Mouse (Mus musculus): ENCODE measurements around the gene Rbm39. TPM values are rescaled to one million over a fixed set of nuclear protein-coding genes. Genes with fewer than 3 reads are reported as not detected.
A peak's percentile ranks its signal among the peaks of the same experiment; 100 is the strongest.

Gene Rbm39
- polyA plus RNA-seq, 1 experiment from 2014 or later, result 698 TPM

DNA sequence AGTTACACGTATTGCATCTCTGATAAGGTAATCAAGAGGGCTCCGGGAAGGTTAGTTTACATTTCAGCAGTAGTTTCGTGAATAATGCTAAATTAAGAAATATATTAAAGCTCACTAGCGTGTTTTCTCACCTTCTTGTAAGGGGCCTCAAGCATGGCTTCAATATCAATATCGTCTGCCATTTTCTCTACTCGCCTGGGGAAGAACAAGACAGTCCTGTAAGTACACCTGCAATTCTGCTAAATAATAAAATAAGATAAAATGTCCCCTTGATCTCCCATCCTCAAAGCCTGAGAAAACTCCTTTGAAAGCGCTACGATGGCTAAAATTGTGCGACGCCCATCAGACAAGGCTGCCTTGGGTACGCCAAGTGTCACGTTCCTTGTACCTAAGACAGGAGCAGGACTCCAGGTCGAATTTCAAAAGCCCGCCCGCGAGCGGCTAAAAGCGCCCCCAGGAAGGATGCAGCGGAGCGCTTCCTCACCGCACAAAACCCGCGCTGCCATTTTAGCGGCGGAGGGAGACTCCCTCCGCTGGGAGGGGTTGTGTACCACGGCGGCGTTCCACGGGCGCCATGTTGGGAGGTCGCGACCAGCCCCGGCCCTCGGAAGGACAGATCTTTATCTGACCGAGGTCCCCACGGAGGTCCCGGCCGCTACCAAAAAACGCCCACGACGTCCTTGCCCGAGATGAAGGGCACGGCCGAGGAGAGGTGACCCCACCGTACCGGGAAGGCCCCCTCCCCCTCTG is 817 bp downstream of the Rbm39 start:
- peaks cover 30% of the 10 kb centered on the region for H3K36me3 ChIP-seq
- H3K9me3 ChIP-seq, result no peaks in the 10 kb centered on the region
- peak overlapping the region; percentile 97 for H3K27ac ChIP-seq (replicated peaks)
- no peaks in the 10 kb centered on the region for H3K27me3 ChIP-seq
- H3K9ac ChIP-seq (replicated peaks), result peak overlapping the region; percentile 100
- H3K4me2 ChIP-seq (replicated peaks), result peak overlapping the region; percentile 88
- peak; percentile 16; the same call in 1 of the 2 replicates for ATAC-seq (ENCODE audit: low FRiP score, low read depth)
- 2% methylated on average over 47 of the region's 47 CpGs for WGBS
- H3K4me1 ChIP-seq, result peaks cover 22% of the 10 kb centered on the region
- peak overlapping the region; percentile 99 for H3K4me3 ChIP-seq

DNA sequence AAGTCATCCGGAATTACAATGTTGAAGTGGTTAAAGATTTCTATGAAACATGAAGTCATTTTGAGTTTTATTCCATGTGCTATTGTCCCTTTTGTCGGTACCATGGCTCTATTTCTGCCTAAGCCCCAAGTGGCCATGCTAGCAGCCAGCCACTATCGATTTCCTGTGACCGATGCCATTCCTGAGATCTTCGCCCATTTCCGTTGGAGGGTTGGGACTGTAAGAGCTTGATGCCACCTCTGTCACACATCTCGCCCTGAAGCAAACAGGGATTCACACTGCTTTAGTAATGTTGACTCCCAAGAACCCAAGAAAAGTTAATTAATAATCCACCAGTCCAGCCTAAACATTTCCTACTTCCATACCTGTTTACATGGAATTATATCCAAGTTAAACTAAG is 2.4 kb downstream of the Rbm39 start:
- no peaks in the 10 kb centered on the region for H3K9me3 ChIP-seq
- no peak overlapping the region for H3K9ac ChIP-seq (replicated peaks)
- peak overlapping the region; percentile 88 for H3K4me2 ChIP-seq (replicated peaks)
- H3K27me3 ChIP-seq, result no peaks in the 10 kb centered on the region
- H3K4me1 ChIP-seq, result peaks cover 22% of the 10 kb centered on the region
- H3K36me3 ChIP-seq, result peaks cover 39% of the 10 kb centered on the region
- H3K27ac ChIP-seq (replicated peaks), result no peak overlapping the region
- no peak overlapping the region for H3K4me3 ChIP-seq
- ATAC-seq (ENCODE audit: low FRiP score, low read depth), result no peak
- WGBS, result 82% methylated on average over 7 of the region's 7 CpGs

- Histone ChIP-seq H3K9ac (replicated peaks) (no peak overlapping the region), H3K4me3 (no peak overlapping the region), H3K4me2 (replicated peaks) (0 out of 2 replicates have a peak overlapping the region, but pooled peaks have one; percentile 17), H3K36me3 (peaks cover 43% of the 10 kb centered on the region), H3K4me1 (peaks cover 22% of the 10 kb centered on the region), H3K9me3 (no peaks in the 10 kb centered on the region), H3K27ac (replicated peaks) (no peak overlapping the region), H3K27me3 (no peaks in the 10 kb centered on the region)
- WGBS, result 92% methylated on average over 6 of the region's 6 CpGs
- no peak for ATAC-seq (ENCODE audit: low FRiP score, low read depth)
These were observed 3.0 kb downstream of the Rbm39 start for GRCm38 (mm10) chr2:156177079-156177478.

DNA sequence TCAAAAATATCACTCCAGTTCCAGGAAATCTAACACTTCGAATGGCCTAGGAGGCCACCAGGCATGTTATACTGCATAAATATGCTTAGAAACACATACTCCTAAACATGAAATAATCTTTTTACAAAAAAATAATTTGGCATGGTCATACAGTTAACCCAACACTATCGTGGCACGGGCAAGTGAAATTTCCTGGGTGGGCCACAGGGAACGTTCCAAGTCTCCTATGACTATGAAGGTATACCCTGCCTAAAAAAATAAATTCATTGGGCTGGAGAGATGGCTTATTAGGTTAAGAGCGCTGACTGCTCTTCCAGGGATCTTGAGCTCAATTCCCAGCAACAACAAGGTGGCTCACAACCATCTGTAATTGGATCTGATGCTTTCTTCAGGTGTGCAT is 13.5 kb downstream of the Rbm39 start:
- Histone ChIP-seq H3K9me3 (no peaks in the 10 kb centered on the region), H3K4me1 (no peaks in the 10 kb centered on the region), H3K36me3 (peaks cover 87% of the 10 kb centered on the region), H3K27me3 (no peaks in the 10 kb centered on the region), H3K27ac (replicated peaks) (no peak overlapping the region), H3K4me3 (no peak overlapping the region), H3K9ac (replicated peaks) (no peak overlapping the region), H3K4me2 (replicated peaks) (no peak overlapping the region)
- WGBS, result 96% methylated on average over 5 of the region's 5 CpGs
- no peak for ATAC-seq (ENCODE audit: low FRiP score, low read depth)

DNA sequence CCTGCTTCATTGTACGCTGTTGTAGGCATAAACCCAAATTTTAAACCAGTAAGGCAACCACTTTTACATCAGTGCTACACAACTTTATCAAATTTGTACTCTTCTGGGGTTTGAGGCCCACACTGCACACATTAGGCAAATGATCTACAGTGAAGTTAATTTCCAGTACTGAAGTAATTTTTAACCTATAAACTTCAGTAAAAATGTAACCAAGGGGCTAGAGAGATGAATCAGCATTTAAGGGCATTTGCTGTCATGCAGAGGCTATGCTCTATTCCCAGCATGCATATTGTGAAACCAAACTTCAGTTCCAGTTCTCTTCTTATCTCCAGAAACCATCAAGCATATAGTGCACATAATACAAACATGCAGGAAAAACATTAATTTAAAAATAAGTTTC is 14.6 kb downstream of the Rbm39 start:
- H3K9ac ChIP-seq (replicated peaks), result no peak overlapping the region
- no peaks in the 10 kb centered on the region for H3K4me1 ChIP-seq
- H3K4me2 ChIP-seq (replicated peaks), result no peak overlapping the region
- no peaks in the 10 kb centered on the region for H3K27me3 ChIP-seq
- no peak for ATAC-seq (ENCODE audit: low FRiP score, low read depth)
- H3K27ac ChIP-seq (replicated peaks), result no peak overlapping the region
- peaks cover 83% of the 10 kb centered on the region for H3K36me3 ChIP-seq
- 100% methylated on average over 1 of the region's 1 CpGs for WGBS
- no peaks in the 10 kb centered on the region for H3K9me3 ChIP-seq
- H3K4me3 ChIP-seq, result no peak overlapping the region

GRCm38 (mm10) chr2:156151538-156151937 is 28.5 kb downstream of the Rbm39 start:
- no peaks in the 10 kb centered on the region for H3K27me3 ChIP-seq
- no peak overlapping the region for H3K9ac ChIP-seq (replicated peaks)
- H3K9me3 ChIP-seq, result no peaks in the 10 kb centered on the region
- H3K27ac ChIP-seq (replicated peaks), result no peak overlapping the region
- peaks cover 76% of the 10 kb centered on the region for H3K36me3 ChIP-seq
- H3K4me3 ChIP-seq, result no peak overlapping the region
- no peak overlapping the region for H3K4me2 ChIP-seq (replicated peaks)
- no peak for ATAC-seq (ENCODE audit: low FRiP score, low read depth)
- H3K4me1 ChIP-seq, result no peaks in the 10 kb centered on the region

- ATAC-seq (ENCODE audit: low FRiP score, low read depth), result no peak
- Histone ChIP-seq H3K27ac (replicated peaks) (no peak overlapping the region), H3K36me3 (peaks cover 48% of the 10 kb centered on the region), H3K9me3 (no peaks in the 10 kb centered on the region), H3K4me2 (replicated peaks) (no peak overlapping the region), H3K4me1 (peaks cover 13% of the 10 kb centered on the region), H3K27me3 (no peaks in the 10 kb centered on the region), H3K4me3 (no peak overlapping the region), H3K9ac (replicated peaks) (no peak overlapping the region)
- WGBS, result 93% methylated on average over 3 of the region's 3 CpGs
These were observed 32.6 kb downstream of the Rbm39 start for GRCm38 (mm10) chr2:156147316-156147915.

GRCm38 (mm10) chr2:156146272-156146989 is 33.6 kb downstream of the Rbm39 start:
- 76% methylated on average over 5 of the region's 5 CpGs for WGBS
- H3K9ac ChIP-seq (replicated peaks), result no peak overlapping the region
- no peak overlapping the region for H3K4me3 ChIP-seq
- peaks cover 47% of the 10 kb centered on the region for H3K36me3 ChIP-seq
- H3K4me2 ChIP-seq (replicated peaks), result no peak overlapping the region
- H3K4me1 ChIP-seq, result peaks cover 13% of the 10 kb centered on the region
- H3K27ac ChIP-seq (replicated peaks), result no peak overlapping the region
- H3K27me3 ChIP-seq, result no peaks in the 10 kb centered on the region
- no peak for ATAC-seq (ENCODE audit: low FRiP score, low read depth)
- no peaks in the 10 kb centered on the region for H3K9me3 ChIP-seq

- Histone ChIP-seq H3K9me3 (no peaks in the 10 kb centered on the region), H3K4me3 (peak overlapping the region; percentile 78; the same call in 1 of the 2 replicates), H3K4me1 (peaks cover 13% of the 10 kb centered on the region), H3K27ac (replicated peaks) (no peak overlapping the region), H3K4me2 (replicated peaks) (peak overlapping the region; percentile 54; the same call in 1 of the 2 replicates), H3K27me3 (no peaks in the 10 kb centered on the region), H3K9ac (replicated peaks) (no peak overlapping the region), H3K36me3 (peaks cover 42% of the 10 kb centered on the region)
- 65% methylated on average over 11 of the region's 11 CpGs for WGBS
- no peak for ATAC-seq (ENCODE audit: low FRiP score, low read depth)
These were observed 34.4 kb downstream of the Rbm39 start for GRCm38 (mm10) chr2:156145486-156146130.

GRCm38 (mm10) chr2:156143953-156144724 is 35.9 kb downstream of the Rbm39 start, which contains the start of the genes Romo1 and Nfs1:
Romo1 (plus strand) TSS chr2:156144039.
Nfs1 (minus strand) TSS chr2:156144186.
- under 1% methylated on average over 69 of the region's 70 CpGs for WGBS
- Histone ChIP-seq H3K36me3 (peaks cover 31% of the 10 kb centered on the region), H3K9me3 (no peaks in the 10 kb centered on the region), H3K4me3 (peak within 1 kb of the TSS; percentile 78), H3K9ac (replicated peaks) (peak within 1 kb of the TSS; percentile 81), H3K27me3 (no peaks in the 10 kb centered on the region), H3K27ac (replicated peaks) (peak within 1 kb of the TSS; percentile 95), H3K4me2 (replicated peaks) (peak within 1 kb of the TSS; percentile 54), H3K4me1 (peaks cover 13% of the 10 kb centered on the region)
- ATAC-seq (ENCODE audit: low FRiP score, low read depth), result peak; percentile 97

DNA sequence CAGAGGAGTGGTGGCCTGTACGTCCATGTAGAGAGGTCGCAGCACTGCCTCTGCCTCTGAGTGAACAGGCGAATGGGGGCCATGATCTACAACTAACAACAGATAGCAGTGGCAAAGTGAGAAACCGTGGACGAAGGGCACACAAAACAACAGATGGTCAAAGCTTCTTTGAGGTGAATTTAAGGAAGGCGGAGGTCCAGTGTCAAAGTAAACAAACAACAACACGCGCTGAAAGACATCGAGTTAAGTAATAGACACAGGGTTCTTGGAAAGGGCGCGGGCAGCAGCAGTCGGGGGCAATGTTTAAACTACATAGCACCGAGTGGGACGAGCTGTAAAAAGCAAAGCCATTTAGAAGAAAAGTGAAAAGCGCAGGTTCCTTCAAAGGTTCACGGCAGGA is 36.7 kb downstream of the Rbm39 start:
- peak overlapping the region; percentile 78 for H3K4me3 ChIP-seq
- no peak for ATAC-seq (ENCODE audit: low FRiP score, low read depth)
- H3K27ac ChIP-seq (replicated peaks), result peak overlapping the region; percentile 95
- peak overlapping the region; percentile 54 for H3K4me2 ChIP-seq (replicated peaks)
- peak overlapping the region; percentile 81 for H3K9ac ChIP-seq (replicated peaks)
- no peaks in the 10 kb centered on the region for H3K27me3 ChIP-seq
- 3% methylated on average over 16 of the region's 16 CpGs for WGBS
- peaks cover 13% of the 10 kb centered on the region for H3K4me1 ChIP-seq
- no peaks in the 10 kb centered on the region for H3K9me3 ChIP-seq
- H3K36me3 ChIP-seq, result peaks cover 23% of the 10 kb centered on the region
